Mouse (Mus musculus): ENCODE data around the gene Gapvd1. TPM values are rescaled to one million over a fixed set of nuclear protein-coding genes. Genes with fewer than 3 reads are reported as not detected.

Gapvd1 gene
- polyA plus RNA-seq (2012; rRNA removed): 19.9 and 22.5 TPM in 2 replicates

GRCm38 (mm10) chr2:34754551-34755358, at the start of gene Gapvd1:
Gene Gapvd1, minus strand, starts transcription at chr2:34755232.

GRCm38 (mm10) chr2:34799357-34800256, 44.6 kb upstream of the Gapvd1 start, which contains the start of gene Rabepk:
Gene Rabepk, minus strand, starts transcription at chr2:34799912.

GRCm38 (mm10) chr2:34771368-34772226, 16.6 kb upstream of the Gapvd1 start, which contains the start of gene Hspa5:
Gene Hspa5, plus strand, starts transcription at chr2:34771970.

Other genes starting within 250 kb of the Gapvd1 start
- 387 and 430 TPM in 2 replicates for gene Hspa5, start 16.7 kb upstream of the Gapvd1 start, polyA plus RNA-seq (2012; rRNA removed)
- gene Rabepk, start 44.7 kb upstream of the Gapvd1 start, polyA plus RNA-seq (2012; rRNA removed): 15.3 and 16.7 TPM in 2 replicates
- 24.0 and 24.9 TPM in 2 replicates for gene Fbxw2, start 71.1 kb upstream of the Gapvd1 start, polyA plus RNA-seq (2012; rRNA removed)
- gene Gm34653, start 77.8 kb upstream of the Gapvd1 start, polyA plus RNA-seq (2012; rRNA removed): 0.05 and 0.07 TPM in 2 replicates
- 15.3 and 24.7 TPM in 2 replicates for gene Cutal, start 119.2 kb upstream of the Gapvd1 start, polyA plus RNA-seq (2012; rRNA removed)
- 25.3 and 27.0 TPM in 2 replicates for gene Psmd5, start 119.7 kb upstream of the Gapvd1 start, polyA plus RNA-seq (2012; rRNA removed)
- gene Phf19, start 158.8 kb upstream of the Gapvd1 start, polyA plus RNA-seq (2012; rRNA removed): 2.2 and 2.3 TPM in 2 replicates
- gene Traf1, start 206.5 kb upstream of the Gapvd1 start, polyA plus RNA-seq (2012; rRNA removed): 0.29 and 0.30 TPM in 2 replicates

Measured in liver, embryonic 18 days (tissue).